Comparison of ENCODE assay signal across 10 mouse cellular contexts in genomic region chr10:93298208-93298607, GRCm38 (mm10). TPM values are rescaled to one million over a fixed set of nuclear protein-coding genes. Genes with fewer than 3 reads are reported as not detected.
DNase-seq lines count a peak whose midpoint lies in the region; ATAC-seq and TF ChIP-seq lines count a peak whose summit lies in the region.
"Had no signal": no experiment of that assay in that cellular context is flagged by ENCODE, and none has a peak within 500 bp of the region (broad histone marks: within the 10 kb centered on the region; RNA-seq: fewer than 3 reads in every experiment).

No protein-coding gene starts in this region.

- 41% methylated on average over 7 of the region's 7 CpGs for WGBS in heart, embryonic 10.5 days
- WGBS in kidney, postnatal 0 days, result 44% methylated on average over 7 of the region's 7 CpGs
- WGBS in embryonic facial prominence, embryonic 15.5 days, result 35% methylated on average over 7 of the region's 7 CpGs

- H3K36me3 ChIP-seq in heart, embryonic 10.5 days, result 0 out of 2 replicates have a peak, but pooled peaks cover 3% of the 10 kb centered on the region
- H3K36me3 ChIP-seq in kidney, postnatal 0 days (ENCODE audit: insufficient read depth, low read length), result no peaks in the 10 kb centered on the region
- no peaks in the 10 kb centered on the region for H3K36me3 ChIP-seq in embryonic facial prominence, embryonic 15.5 days
- H3K36me3 ChIP-seq: liver, embryonic 13.5 days had no signal

- no peaks in the 10 kb centered on the region for H3K9me3 ChIP-seq in heart, embryonic 10.5 days
- H3K9me3 ChIP-seq in kidney, postnatal 0 days (replicated peaks; ENCODE audit: low read length), result no peaks in the 10 kb centered on the region
- no peaks in the 10 kb centered on the region for H3K9me3 ChIP-seq in embryonic facial prominence, embryonic 15.5 days (replicated peaks)
- H3K9me3 ChIP-seq: liver, embryonic 13.5 days had no signal

- no peak for DNase-seq in heart, embryonic 10.5 days (ENCODE audit: low spot score)
- DNase-seq in heart, adult 8-10 months (ENCODE audit: low spot score), result no peak
- peak; percentile 47 for DNase-seq in kidney, postnatal 0 days (ENCODE audit: low spot score)
- no peak for DNase-seq in kidney, postnatal 10 days
- peak; percentile 45 for DNase-seq in 416B (ENCODE audit: low read depth)
- DNase-seq in cerebellum, postnatal 10 days, result no peak
- no peak for DNase-seq in urinary bladder, postnatal 36 days (ENCODE audit: low spot score in 2 of 2)
- DNase-seq: liver, embryonic 13.5 days had no signal

- H3K4me2 ChIP-seq in kidney, postnatal 0 days (ENCODE audit: low read length), result no peak overlapping the region
- no peak overlapping the region for H3K4me2 ChIP-seq in embryonic facial prominence, embryonic 15.5 days (replicated peaks)
- H3K4me2 ChIP-seq: liver, embryonic 13.5 days had no signal

- H3K9ac ChIP-seq in kidney, postnatal 0 days (ENCODE audit: low read depth, low read length), result no peak overlapping the region
- no peak overlapping the region for H3K9ac ChIP-seq in embryonic facial prominence, embryonic 15.5 days
- H3K9ac ChIP-seq: liver, embryonic 13.5 days had no signal

- peak overlapping the region; percentile 72; the same call in 1 of the 2 replicates for H3K27ac ChIP-seq in heart, embryonic 10.5 days
- H3K27ac ChIP-seq in kidney, postnatal 0 days, result peak overlapping the region; percentile 70
- peak overlapping the region; percentile 17; the same call in 1 of the 2 replicates for H3K27ac ChIP-seq in embryonic facial prominence, embryonic 15.5 days (replicated peaks)
- H3K27ac ChIP-seq: liver, embryonic 13.5 days had no signal

- H3K4me1 ChIP-seq in heart, embryonic 10.5 days, result peaks cover 40% of the 10 kb centered on the region
- peaks cover 17% of the 10 kb centered on the region for H3K4me1 ChIP-seq in kidney, postnatal 0 days (replicated peaks; ENCODE audit: insufficient read depth, low read length)
- peaks cover 37% of the 10 kb centered on the region for H3K4me1 ChIP-seq in embryonic facial prominence, embryonic 15.5 days

- H3K27me3 ChIP-seq in heart, embryonic 10.5 days (ENCODE audit: insufficient read depth, poor library complexity, severe bottlenecking), result no peaks in the 10 kb centered on the region
- no peaks in the 10 kb centered on the region for H3K27me3 ChIP-seq in kidney, postnatal 0 days (ENCODE audit: insufficient read depth, low read length)
- no peaks in the 10 kb centered on the region for H3K27me3 ChIP-seq in embryonic facial prominence, embryonic 15.5 days

- TF ChIP-seq CTCF in kidney, postnatal 0 days (IDR thresholded peaks at IDR 0.05; ENCODE audit: low read depth), result no peak

- H3K4me3 ChIP-seq in heart, embryonic 10.5 days, result no peak overlapping the region
- no peak overlapping the region for H3K4me3 ChIP-seq in kidney, postnatal 0 days (replicated peaks; ENCODE audit: low read depth, low read length)
- no peak overlapping the region for H3K4me3 ChIP-seq in embryonic facial prominence, embryonic 15.5 days (replicated peaks)
- H3K4me3 ChIP-seq: liver, embryonic 13.5 days had no signal

- ATAC-seq in kidney, postnatal 0 days (replicated peaks; ENCODE audit: low FRiP score, low read depth), result 0 out of 2 replicates have a peak, but pooled peaks have one; percentile 8
- ATAC-seq in embryonic facial prominence, embryonic 15.5 days (ENCODE audit: insufficient number of reproducible peaks, low FRiP score, low TSS enrichment, low read depth), result 0 out of 2 replicates have a peak, but pooled peaks have one; percentile 30
- ATAC-seq: midbrain, embryonic 16.5 days had no signal

RNA-seq across cellular contexts. Expression of gene Elk3, which starts 12.7 kb away (rescaled TPM):
- 23.6 and 25.9 TPM in 2 replicates for polyA plus RNA-seq in heart, embryonic 10.5 days (2016; fragmentation: Nextera tagmentation; extraction: Ambion mirVana)
- total RNA-seq in heart, adult 8-10 months (2022), result 10 to 100 TPM; 32.0 to 37.6 (median 35.2) TPM
- 50.2 and 53.9 TPM in 2 replicates for polyA plus RNA-seq in kidney, postnatal 0 days (2015; fragmentation: Nextera tagmentation; extraction: Ambion mirVana)
- 31.5 and 31.9 TPM in 2 replicates for polyA plus RNA-seq in embryonic facial prominence, embryonic 15.5 days (2015; fragmentation: Nextera tagmentation; extraction: Ambion mirVana)

Comparison
In these comparisons a context has a peak if more than half of its experiments do, and no peak if none do; other contexts are left out.
1. DNase-seq: peak in kidney, postnatal 0 days (single experiment) and 416B (single experiment); none in heart, embryonic 10.5 days (single experiment), heart, adult 8-10 months (single experiment), kidney, postnatal 10 days (single experiment), cerebellum, postnatal 10 days (0 of 2) and urinary bladder, postnatal 36 days (0 of 2).
2. H3K27ac ChIP-seq: peak in every context shown above with its lines; median percentile 72 in heart, embryonic 10.5 days; 70 in kidney, postnatal 0 days; 17 in embryonic facial prominence, embryonic 15.5 days.